Mouse (Mus musculus): ENCODE results near the gene Nsdhl. TPM values are rescaled to one million over a fixed set of nuclear protein-coding genes. Genes with fewer than 3 reads are reported as not detected.

The Nsdhl gene
- polyA plus RNA-seq, 1 experiment from 2014 or later, result 30.4 TPM

- ATAC-seq (ENCODE audit: low FRiP score, low TSS enrichment), result no peak
- no peaks in the 10 kb centered on the region for H3K9me3 ChIP-seq (ENCODE audit: low read length)
- WGBS, result 83% methylated on average over 3 of the region's 3 CpGs
Observed at GRCm38 (mm10) chrX:72990581-72990980, 72.2 kb downstream of the Nsdhl start.

GRCm38 (mm10) chrX:72992291-72992919 is 74.0 kb downstream of the Nsdhl start:
- 60% methylated on average over 5 of the region's 5 CpGs for WGBS
- Histone ChIP-seq H3K4me2 (replicated peaks; ENCODE audit: low read depth, low read length) (no peak overlapping the region), H3K4me1 (ENCODE audit: insufficient read depth, low read length) (no peaks in the 10 kb centered on the region), H3K9me3 (ENCODE audit: low read length) (no peaks in the 10 kb centered on the region), H3K27me3 (ENCODE audit: insufficient read depth, low read length) (peaks cover 16% of the 10 kb centered on the region; the same call in 1 of the 2 replicates), H3K4me3 (ENCODE audit: low read length) (no peak overlapping the region), H3K36me3 (ENCODE audit: insufficient read depth, low read length) (no peaks in the 10 kb centered on the region), H3K27ac (ENCODE audit: low read length) (no peak overlapping the region), H3K9ac (replicated peaks; ENCODE audit: low read length) (no peak overlapping the region)
- ATAC-seq (ENCODE audit: low FRiP score, low TSS enrichment), result no peak

More at GRCm38 (mm10) chrX:72990581-72990980, 72.2 kb downstream of the Nsdhl start:
- Histone ChIP-seq H3K27me3 (ENCODE audit: insufficient read depth, low read length) (peaks cover 12% of the 10 kb centered on the region; the same call in 1 of the 2 replicates), H3K36me3 (ENCODE audit: insufficient read depth, low read length) (no peaks in the 10 kb centered on the region), H3K4me2 (replicated peaks; ENCODE audit: low read depth, low read length) (no peak overlapping the region), H3K27ac (ENCODE audit: low read length) (no peak overlapping the region), H3K9ac (replicated peaks; ENCODE audit: low read length) (no peak overlapping the region), H3K4me1 (ENCODE audit: insufficient read depth, low read length) (no peaks in the 10 kb centered on the region), H3K4me3 (ENCODE audit: low read length) (no peak overlapping the region)

GRCm38 (mm10) chrX:72995542-72995941 is 77.2 kb downstream of the Nsdhl start:
- ATAC-seq (ENCODE audit: low FRiP score, low TSS enrichment), result no peak
- H3K27ac ChIP-seq (ENCODE audit: low read length), result no peak overlapping the region

GRCm38 (mm10) chrX:73003110-73003509 is 84.8 kb downstream of the Nsdhl start:
- H3K27me3 ChIP-seq (ENCODE audit: insufficient read depth, low read length), result peaks cover 7% of the 10 kb centered on the region; the same call in 1 of the 2 replicates
- H3K27ac ChIP-seq (ENCODE audit: low read length), result no peak overlapping the region
- H3K4me2 ChIP-seq (replicated peaks; ENCODE audit: low read depth, low read length), result no peak overlapping the region
- H3K4me1 ChIP-seq (ENCODE audit: insufficient read depth, low read length), result no peaks in the 10 kb centered on the region
- no peak overlapping the region for H3K4me3 ChIP-seq (ENCODE audit: low read length)
- H3K9ac ChIP-seq (replicated peaks; ENCODE audit: low read length), result no peak overlapping the region
- 83% methylated on average over 5 of the region's 5 CpGs for WGBS
- no peaks in the 10 kb centered on the region for H3K9me3 ChIP-seq (ENCODE audit: low read length)
- no peak for ATAC-seq (ENCODE audit: low FRiP score, low TSS enrichment)
- H3K36me3 ChIP-seq (ENCODE audit: insufficient read depth, low read length), result no peaks in the 10 kb centered on the region

More at GRCm38 (mm10) chrX:72995542-72995941, 77.2 kb downstream of the Nsdhl start:
- H3K27me3 ChIP-seq (ENCODE audit: insufficient read depth, low read length), result peaks cover 12% of the 10 kb centered on the region; the same call in 1 of the 2 replicates
- H3K36me3 ChIP-seq (ENCODE audit: insufficient read depth, low read length), result no peaks in the 10 kb centered on the region
- no peak overlapping the region for H3K9ac ChIP-seq (replicated peaks; ENCODE audit: low read length)
- no peak overlapping the region for H3K4me2 ChIP-seq (replicated peaks; ENCODE audit: low read depth, low read length)
- no peaks in the 10 kb centered on the region for H3K4me1 ChIP-seq (ENCODE audit: insufficient read depth, low read length)
- 67% methylated on average over 3 of the region's 3 CpGs for WGBS
- H3K4me3 ChIP-seq (ENCODE audit: low read length), result no peak overlapping the region
- H3K9me3 ChIP-seq (ENCODE audit: low read length), result no peaks in the 10 kb centered on the region

GRCm38 (mm10) chrX:73005678-73006077 is 87.3 kb downstream of the Nsdhl start:
- Histone ChIP-seq H3K9me3 (ENCODE audit: low read length) (no peaks in the 10 kb centered on the region), H3K27me3 (ENCODE audit: insufficient read depth, low read length) (peaks cover 7% of the 10 kb centered on the region; the same call in 1 of the 2 replicates), H3K9ac (replicated peaks; ENCODE audit: low read length) (no peak overlapping the region), H3K4me1 (ENCODE audit: insufficient read depth, low read length) (no peaks in the 10 kb centered on the region), H3K27ac (ENCODE audit: low read length) (no peak overlapping the region), H3K4me3 (ENCODE audit: low read length) (no peak overlapping the region), H3K4me2 (replicated peaks; ENCODE audit: low read depth, low read length) (no peak overlapping the region), H3K36me3 (ENCODE audit: insufficient read depth, low read length) (no peaks in the 10 kb centered on the region)
- ATAC-seq (ENCODE audit: low FRiP score, low TSS enrichment), result no peak
- 74% methylated on average over 4 of the region's 4 CpGs for WGBS

- no peaks in the 10 kb centered on the region for H3K36me3 ChIP-seq (ENCODE audit: insufficient read depth, low read length)
- 26% methylated on average over 26 of the region's 27 CpGs for WGBS
- peak overlapping the region; percentile 52 for H3K4me2 ChIP-seq (replicated peaks; ENCODE audit: low read depth, low read length)
- no peaks in the 10 kb centered on the region; the same call in 1 of the 2 replicates for H3K27me3 ChIP-seq (ENCODE audit: insufficient read depth, low read length)
- peak; percentile 100 for ATAC-seq (ENCODE audit: low FRiP score, low TSS enrichment)
- peak overlapping the region; percentile 48; the same call in 1 of the 2 replicates for H3K9ac ChIP-seq (replicated peaks; ENCODE audit: low read length)
- H3K4me3 ChIP-seq (ENCODE audit: low read length), result peak overlapping the region; percentile 45
- H3K4me1 ChIP-seq (ENCODE audit: insufficient read depth, low read length), result no peaks in the 10 kb centered on the region
- H3K27ac ChIP-seq (ENCODE audit: low read length), result peak overlapping the region; percentile 43; the same call in 1 of the 2 replicates
- H3K9me3 ChIP-seq (ENCODE audit: low read length), result no peaks in the 10 kb centered on the region
Observed at GRCm38 (mm10) chrX:73007597-73008479, 89.5 kb downstream of the Nsdhl start.

MicroRNAs within 50 kb of the gene (microRNA counts, 519-probe panel; counts per million panel counts)
- 1,928 counts per million, percentile 50 among the panel's probes with 10 or more counts for microRNA mmu-miR-2137

Small RNAs within 50 kb of the gene (microRNA-seq; reads per million reads assigned to microRNA genes)
- gene Mir2137, result 0.63 reads per million

Other genes with a start within 250 kb of the Nsdhl start
- 0.17 and 0.22 TPM in 2 replicates for gene Gabrq, start 93.4 kb upstream of the Nsdhl start, polyA plus RNA-seq (2015; fragmentation: Nextera tagmentation; extraction: Ambion mirVana)
- 84.4 and 85.0 TPM in 2 replicates for gene Cetn2, start 146 bp upstream of the Nsdhl start, polyA plus RNA-seq (2015; fragmentation: Nextera tagmentation; extraction: Ambion mirVana)
- gene Zfp185, start 68.8 kb downstream of the Nsdhl start, polyA plus RNA-seq (2015; fragmentation: Nextera tagmentation; extraction: Ambion mirVana), result 7.5 and 7.6 TPM in 2 replicates
- 0.14 TPM in 1 of 2 replicates, not detected in the other for gene Pnma5, start 118.5 kb downstream of the Nsdhl start, polyA plus RNA-seq (2015; fragmentation: Nextera tagmentation; extraction: Ambion mirVana)
- gene Pnma3, start 146.2 kb downstream of the Nsdhl start, polyA plus RNA-seq (2015; fragmentation: Nextera tagmentation; extraction: Ambion mirVana), result 0.04 and 0.10 TPM in 2 replicates
- 0.54 and 0.98 TPM in 2 replicates for gene Xlr4a, start 163.9 kb downstream of the Nsdhl start, polyA plus RNA-seq (2015; fragmentation: Nextera tagmentation; extraction: Ambion mirVana)
- gene Xlr3a, start 178.5 kb downstream of the Nsdhl start, polyA plus RNA-seq (2015; fragmentation: Nextera tagmentation; extraction: Ambion mirVana), result 2.3 and 3.6 TPM in 2 replicates
- not detected in 2 replicates for gene Gm14685, start 198.5 kb downstream of the Nsdhl start, polyA plus RNA-seq (2015; fragmentation: Nextera tagmentation; extraction: Ambion mirVana)
- not detected in 2 replicates for gene Xlr5b, start 230.2 kb downstream of the Nsdhl start, polyA plus RNA-seq (2015; fragmentation: Nextera tagmentation; extraction: Ambion mirVana)
- not detected in 2 replicates for gene DXBay18, start 230.9 kb downstream of the Nsdhl start, polyA plus RNA-seq (2015; fragmentation: Nextera tagmentation; extraction: Ambion mirVana)